Mouse (Mus musculus) heart, postnatal 10 days (tissue): ENCODE data around the gene S100a5. TPM values are rescaled to one million over a fixed set of nuclear protein-coding genes. Genes with fewer than 3 reads are reported as not detected.

Experiments
- DNase-seq, 2 experiments: peaks; one replicate each; pipeline ENCODE4 v3.0.0; 2021
- intact Hi-C: fragments of 180-260 bp; cut with DNase I; formaldehyde crosslinking; loops from one replicate; pipeline ENCODE4 v1.15.1; 2025
- total RNA-seq, 2 experiments: library from RNA; stranded (reverse); gene quantifications; 2 replicates each; pipeline ENCODE4 v1.2.3; 2021

S100a5 gene
- total RNA-seq, 2 experiments from 2014 or later: not detected

DNA sequence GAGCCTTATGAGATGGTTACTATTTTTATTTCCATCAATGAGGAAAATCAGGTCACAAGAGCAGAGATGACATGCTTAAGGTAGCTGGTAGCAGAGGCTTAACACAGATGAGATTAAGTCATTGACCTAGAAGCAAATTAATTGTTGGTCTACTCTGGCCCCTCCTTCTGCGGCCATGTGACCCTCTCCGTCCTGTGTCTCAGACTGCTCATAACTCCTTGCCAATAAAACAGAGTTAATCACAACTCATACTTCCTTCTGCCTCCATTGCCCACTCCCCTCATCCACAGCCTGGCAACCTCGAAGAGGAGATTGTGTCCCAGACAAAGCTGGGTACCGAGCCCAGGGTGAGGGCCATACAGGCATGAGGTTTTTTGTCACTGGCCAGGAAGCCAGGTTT, 10.1 kb upstream of the S100a5 start:
- no peak for DNase-seq
- intact Hi-C loops: no loop called here

GRCm38 (mm10) chr3:90599401-90599800, 8.9 kb upstream of the S100a5 start:
- DNase-seq: peak; percentile 50 to 55

DNA sequence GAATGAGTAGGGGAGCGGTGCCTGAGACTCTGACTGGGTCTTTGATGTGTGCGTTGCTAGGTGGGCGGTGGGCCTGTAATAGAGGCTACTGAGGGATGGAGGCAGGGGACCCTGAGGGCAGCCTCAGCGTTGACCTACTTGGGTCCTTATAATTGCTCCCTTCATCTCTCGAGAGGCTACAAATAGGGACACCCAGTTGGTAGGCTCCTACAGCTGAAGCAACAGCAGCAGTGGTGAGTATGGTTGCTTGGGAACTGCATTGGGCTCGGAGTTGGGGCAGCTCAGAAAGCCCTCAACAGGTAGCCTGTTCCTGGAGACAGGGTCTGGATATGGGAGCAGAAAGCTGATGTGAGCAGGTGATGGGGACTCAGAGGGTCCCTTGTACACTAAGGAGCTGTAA, 8.3 kb upstream of the S100a5 start:
- intact Hi-C loops: no loop called here
- no peak for DNase-seq

More at GRCm38 (mm10) chr3:90599401-90599800, 8.9 kb upstream of the S100a5 start:
- intact Hi-C loops: no loop called here

- peak in 1 of 2 experiments; percentile 67 for DNase-seq
Observed at GRCm38 (mm10) chr3:90600458-90601195, 7.7 kb upstream of the S100a5 start.

GRCm38 (mm10) chr3:90601486-90602110, 6.7 kb upstream of the S100a5 start, which contains the start of gene Gm42674:
Gm42674 (plus strand) TSS chr3:90601904.
- intact Hi-C loops: no loop called here
- no peak for DNase-seq

More at GRCm38 (mm10) chr3:90600458-90601195, 7.7 kb upstream of the S100a5 start:
- intact Hi-C loops: no loop called here

DNA sequence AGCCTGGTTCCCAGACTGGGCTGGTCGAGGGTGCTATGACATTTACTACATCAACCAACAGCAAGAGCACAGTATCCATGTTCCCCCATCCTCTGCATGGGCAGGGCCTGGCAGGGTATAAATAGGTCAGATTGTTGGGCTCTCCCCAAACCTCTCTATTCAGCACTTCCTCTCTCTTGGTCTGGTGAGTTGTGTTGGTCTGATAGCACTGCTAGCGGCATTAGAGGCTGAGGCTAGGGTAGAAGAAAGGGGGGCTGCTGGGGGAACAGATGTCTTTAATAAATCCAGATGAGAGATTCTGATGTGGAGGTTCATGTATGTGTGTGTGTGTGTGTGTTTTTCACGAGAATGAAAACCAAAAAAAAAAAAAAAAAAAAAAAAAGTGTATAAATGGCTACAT, 4.7 kb upstream of the S100a5 start, which contains the start of gene S100a4:
S100a4 (plus strand) TSS at position 149 of the 400 bp plus-strand sequence.
- intact Hi-C loops: no loop called here

GRCm38 (mm10) chr3:90604416-90604815, 3.9 kb upstream of the S100a5 start:
- peak; percentile 85 to 87 for DNase-seq
- intact Hi-C loops: no loop called here

More for the DNA sequence above, 4.7 kb upstream of the S100a5 start, which contains the start of gene S100a4:
- DNase-seq: peak in 1 of 2 experiments; percentile 62

DNA sequence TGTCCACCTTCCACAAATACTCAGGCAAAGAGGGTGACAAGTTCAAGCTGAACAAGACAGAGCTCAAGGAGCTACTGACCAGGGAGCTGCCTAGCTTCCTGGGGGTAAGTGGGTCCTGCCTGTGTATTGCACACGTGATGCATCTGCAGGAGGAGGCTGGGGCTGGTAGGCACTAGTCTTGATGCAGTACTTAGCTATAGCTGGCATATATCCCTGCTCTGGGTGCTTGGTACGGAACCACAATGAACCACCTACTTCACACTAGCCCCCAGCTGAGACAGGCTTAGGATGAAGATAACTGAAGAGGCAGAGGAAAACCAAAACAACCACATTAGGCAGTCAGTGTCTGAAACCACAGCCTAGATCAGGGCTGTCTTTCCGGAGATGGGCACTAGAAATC, 3.3 kb upstream of the S100a5 start:
- DNase-seq: no peak
- intact Hi-C loops: no loop called here

GRCm38 (mm10) chr3:90605736-90606135, 2.6 kb upstream of the S100a5 start:
- DNase-seq: no peak
- intact Hi-C loops: no loop called here

- intact Hi-C loops: no loop called here
- peak; percentile 57 to 61 for DNase-seq
Observed at GRCm38 (mm10) chr3:90606185-90606584, 2.1 kb upstream of the S100a5 start.

GRCm38 (mm10) chr3:90607361-90607760, 962 bp upstream of the S100a5 start:
- intact Hi-C loops: no loop called here
- DNase-seq: no peak

GRCm38 (mm10) chr3:90609102-90609501, 779 bp downstream of the S100a5 start:
- intact Hi-C loops: no loop called here

GRCm38 (mm10) chr3:90611494-90611893, 3.2 kb downstream of the S100a5 start:
- DNase-seq: no peak
- intact Hi-C loops: no loop called here

More at GRCm38 (mm10) chr3:90609102-90609501, 779 bp downstream of the S100a5 start:
- DNase-seq: no peak

DNA sequence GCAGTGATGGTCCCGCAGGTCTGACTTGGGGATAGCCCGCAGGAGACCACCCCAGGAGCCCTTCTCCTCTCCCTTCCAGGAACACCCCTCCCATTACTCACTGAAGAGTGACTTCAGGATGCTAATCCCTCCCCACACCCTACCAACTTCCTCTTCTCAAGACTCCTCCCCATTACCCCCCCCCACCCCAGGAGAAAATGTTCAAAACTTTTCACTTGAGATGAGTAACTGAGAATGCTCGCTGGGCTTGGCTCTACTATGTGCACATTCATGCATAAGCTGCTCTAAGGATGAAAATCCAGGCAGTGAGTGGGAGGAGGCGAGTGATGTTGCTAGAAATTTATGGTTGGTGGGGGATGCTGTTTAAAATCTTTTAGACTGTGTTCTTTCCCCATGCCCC, 3.7 kb downstream of the S100a5 start:
- intact Hi-C loops: no loop called here
- no peak for DNase-seq

GRCm38 (mm10) chr3:90612728-90613291, 4.5 kb downstream of the S100a5 start, which contains the start of gene S100a6:
S100a6 (plus strand) TSS chr3:90612882.
- intact Hi-C loops: no loop called here
- DNase-seq: peak; percentile 71 to 78

DNA sequence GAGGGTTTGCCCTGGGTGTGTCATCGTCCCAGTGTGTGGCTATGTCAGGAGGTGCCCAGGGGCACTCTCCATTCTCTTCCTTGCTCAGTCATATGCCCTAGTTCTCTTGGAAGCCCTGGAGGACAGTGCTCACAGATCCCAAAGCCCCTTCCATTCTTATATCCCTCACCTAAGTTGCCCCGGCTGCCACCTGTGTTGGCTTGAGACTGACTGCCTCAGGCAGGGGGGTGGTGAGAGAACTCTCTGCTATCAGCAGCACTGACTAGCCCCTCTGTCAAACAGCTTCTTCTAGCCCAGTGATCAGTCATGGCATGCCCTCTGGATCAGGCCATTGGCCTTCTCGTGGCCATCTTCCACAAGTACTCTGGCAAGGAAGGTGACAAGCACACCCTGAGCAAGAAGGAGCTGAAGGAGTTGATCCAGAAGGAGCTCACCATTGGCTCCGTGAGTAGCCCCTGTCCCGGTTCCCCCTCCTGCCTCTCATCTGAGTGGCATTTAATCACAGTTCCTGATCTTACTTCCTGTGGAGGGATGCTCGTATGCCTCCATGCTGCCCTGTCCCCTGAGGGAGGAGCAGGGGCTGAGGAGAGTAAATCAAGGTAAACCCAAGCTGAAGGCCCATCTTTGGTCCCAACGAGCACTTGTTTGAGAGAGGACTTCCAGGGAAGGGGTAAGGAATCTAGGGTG, 5.3 kb downstream of the S100a5 start:
- intact Hi-C loops: loop anchor here (2.0 kb wide), 1 partner anchor 123 kb away; the partner anchor contains the start of gene Snapin
- no peak for DNase-seq

DNA sequence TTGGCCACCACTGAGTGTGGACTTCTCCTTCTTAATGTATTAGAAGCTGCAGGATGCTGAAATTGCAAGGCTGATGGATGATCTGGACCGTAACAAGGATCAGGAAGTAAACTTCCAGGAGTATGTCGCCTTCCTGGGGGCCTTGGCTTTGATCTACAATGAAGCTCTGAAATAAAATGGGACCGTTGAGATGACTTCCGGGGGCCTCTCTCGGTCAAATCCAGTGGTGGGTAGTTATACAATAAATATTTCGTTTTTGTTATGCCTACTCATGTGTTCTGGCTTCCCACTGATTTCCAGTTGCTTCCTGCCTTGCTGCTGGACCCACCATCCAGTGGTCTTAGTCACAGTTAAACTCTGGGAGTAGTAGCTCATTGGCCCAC, 5.8 kb downstream of the S100a5 start:
- no peak for DNase-seq
- intact Hi-C loops: loop anchor here (2.0 kb wide), 1 partner anchor 123 kb away; the partner anchor contains the start of gene Snapin

DNA sequence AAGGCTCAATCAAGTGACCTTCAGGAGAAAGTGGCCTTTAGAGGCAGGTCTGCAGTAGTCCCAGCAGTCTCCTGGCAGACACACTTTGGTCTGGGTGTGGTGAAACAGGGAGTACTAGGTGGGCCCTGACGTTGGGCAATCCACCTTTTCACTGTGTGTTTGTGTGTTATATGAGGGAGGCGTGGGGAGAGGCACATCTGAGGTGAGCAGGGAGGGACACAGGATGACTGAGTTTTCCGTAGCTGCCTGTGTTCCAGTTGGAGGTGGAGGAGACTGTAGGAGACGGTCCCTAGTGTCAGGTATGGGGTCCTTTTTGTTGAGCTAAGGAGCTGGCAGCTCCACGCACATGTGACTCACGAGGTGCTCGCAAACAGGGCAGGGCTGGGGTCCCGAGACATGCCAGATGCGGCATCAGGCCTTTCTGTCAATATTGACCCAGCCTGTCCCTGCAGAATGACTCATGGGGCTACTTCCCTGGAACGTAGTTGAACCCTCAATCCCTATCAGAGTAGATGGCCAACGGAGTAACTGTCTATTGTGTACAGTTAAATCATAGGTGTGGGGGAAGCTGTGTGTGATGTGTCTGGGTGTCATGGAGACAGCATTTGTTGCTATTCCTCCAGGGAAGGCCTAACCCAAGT, 6.4 kb downstream of the S100a5 start:
- DNase-seq: no peak
- intact Hi-C loops: loop anchor here (1.0 to 5.0 kb wide), 4 partner anchors 29 to 124 kb away; partner anchors contain the start of gene Snapin

DNA sequence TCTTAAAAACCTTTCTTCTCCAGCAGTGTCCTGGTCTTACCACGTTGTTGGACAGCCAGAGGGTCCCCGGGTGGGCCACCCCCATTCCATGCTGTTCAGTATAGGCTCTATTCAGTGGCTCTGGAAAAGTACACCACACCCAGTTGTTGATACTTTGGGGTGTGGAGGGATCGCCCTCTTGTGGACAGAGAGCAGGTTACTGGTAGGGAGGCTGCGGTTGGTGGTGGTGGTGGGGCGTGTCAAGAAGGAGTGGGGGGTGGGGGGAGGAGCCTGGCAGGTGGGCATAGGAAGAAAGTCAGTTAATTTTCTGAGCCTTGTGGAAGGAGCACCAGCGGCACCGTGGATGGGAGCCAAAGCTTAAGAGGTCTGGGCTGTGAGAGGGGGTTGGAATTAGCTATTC, 7.1 kb downstream of the S100a5 start:
- intact Hi-C loops: loop anchor here (1.0 to 5.0 kb wide), 4 partner anchors 30 to 125 kb away; partner anchors contain the start of gene Snapin

GRCm38 (mm10) chr3:90615911-90616310, 7.6 kb downstream of the S100a5 start:
- intact Hi-C loops: loop anchor here (1.0 to 5.0 kb wide), 4 partner anchors 31 to 125 kb away; partner anchors contain the start of gene Snapin

More for the DNA sequence above, 7.1 kb downstream of the S100a5 start:
- peak; percentile 84 to 89 for DNase-seq

More at GRCm38 (mm10) chr3:90615911-90616310, 7.6 kb downstream of the S100a5 start:
- no peak for DNase-seq
